Mouse (Mus musculus) heart, embryonic 16.5 days (tissue): ENCODE data around the gene Cdc42ep5. TPM values are rescaled to one million over a fixed set of nuclear protein-coding genes. Genes with fewer than 3 reads are reported as not detected.
A peak's percentile ranks its signal among the peaks of the same experiment; 100 is the strongest.

ENCODE experiments used
- ATAC-seq: fragments of 200-750 bp; cut with Nextera tagmentation; replicated peaks from 2 replicates; pipeline ENCODE4 v1.8.0; 2017; ENCODE audit warnings: moderate number of reproducible peaks; ENCODE audit not compliant: insufficient read depth, low FRiP score; ENCODE audit errors: extremely low read depth
- H3K27ac ChIP-seq: fragments of 300-500 bp; sonication (generic); 2 replicates; pipeline ENCODE4 v1.5.1; 2014; ENCODE audit warnings: mild to moderate bottlenecking, low read length, control low read depth, moderate library complexity
- H3K27me3 ChIP-seq: fragments of 300-500 bp; sonication (generic); 2 replicates; pipeline ENCODE4 v1.6.1; 2014; ENCODE audit warnings: low read length, mixed read lengths; ENCODE audit not compliant: control insufficient read depth, insufficient read depth
- H3K36me3 ChIP-seq: fragments of 300-500 bp; sonication (generic); 2 replicates; pipeline ENCODE4 v1.6.1; 2014; ENCODE audit not compliant: control insufficient read depth, insufficient read depth
- H3K4me1 ChIP-seq: fragments of 300-500 bp; sonication (generic); 2 replicates; pipeline ENCODE4 v1.6.1; 2014; ENCODE audit warnings: low read length, mixed read lengths; ENCODE audit not compliant: control insufficient read depth, insufficient read depth
- H3K4me2 ChIP-seq: fragments of 300-500 bp; sonication (generic); 2 replicates; pipeline ENCODE4 v1.6.1; 2014; ENCODE audit warnings: low read depth, mild to moderate bottlenecking, control low read depth, low read length
- H3K4me3 ChIP-seq: fragments of 300-500 bp; sonication (generic); 2 replicates; pipeline ENCODE4 v1.5.1; 2014; ENCODE audit warnings: mild to moderate bottlenecking, control low read depth, low read length
- H3K9ac ChIP-seq: fragments of 300-500 bp; sonication (generic); 2 replicates; pipeline ENCODE4 v1.6.1; 2014; ENCODE audit warnings: low read length, control low read depth
- H3K9me3 ChIP-seq: fragments of 300-500 bp; sonication (generic); replicated peaks from 2 replicates; pipeline ENCODE4 v1.6.1; 2016; ENCODE audit warnings: low read length; ENCODE audit not compliant: control insufficient read depth
- WGBS: fragments of 180-500 bp; shearing (Covaris S2); extraction: QIAGEN DNeasy Blood & Tissue Kit; methylation state at CpG from one replicate; pipeline ENCODE4 v1.1.7; 2014; 5-methylcytosine and 5-hydroxymethylcytosine counted together
- polyA plus RNA-seq: library from polyadenylated mRNA; unstranded; fragments of >200 nt; fragmentation: Nextera tagmentation; extraction: Ambion mirVana; gene quantifications from 2 replicates; pipeline ENCODE4 v1.2.1, GENCODE M21; 2015

Gene Cdc42ep5
- polyA plus RNA-seq, 1 experiment from 2014 or later = 22.7 TPM

- peak overlapping the region; percentile 24; the same call in 1 of the 2 replicates for H3K4me2 ChIP-seq
Measured at GRCm38 (mm10) chr7:4124315-4124759, 40.3 kb downstream of the Cdc42ep5 start.

GRCm38 (mm10) chr7:4123732-4124131 is 40.9 kb downstream of the Cdc42ep5 start:
- Histone ChIP-seq H3K27me3 (peaks cover 24% of the 10 kb centered on the region), H3K9me3 (no peaks in the 10 kb centered on the region), H3K4me3 (no peak overlapping the region), H3K27ac (no peak overlapping the region), H3K4me2 (no peak overlapping the region), H3K36me3 (no peaks in the 10 kb centered on the region), H3K4me1 (peaks cover 5% of the 10 kb centered on the region), H3K9ac (no peak overlapping the region)
- 73% methylated on average over 1 of the region's 1 CpGs for WGBS
- no peak for ATAC-seq

More at GRCm38 (mm10) chr7:4124315-4124759, 40.3 kb downstream of the Cdc42ep5 start:
- 4% methylated on average over 10 of the region's 10 CpGs for WGBS
- H3K27ac ChIP-seq = no peak overlapping the region
- H3K27me3 ChIP-seq = peaks cover 18% of the 10 kb centered on the region
- H3K4me1 ChIP-seq = peaks cover 2% of the 10 kb centered on the region
- H3K9me3 ChIP-seq = no peaks in the 10 kb centered on the region
- H3K36me3 ChIP-seq = no peaks in the 10 kb centered on the region
- H3K9ac ChIP-seq = no peak overlapping the region
- no peak; the same call in 1 of the 2 replicates for ATAC-seq
- no peak overlapping the region for H3K4me3 ChIP-seq

- 70% methylated on average over 10 of the region's 10 CpGs for WGBS
- H3K27me3 ChIP-seq = peaks cover 28% of the 10 kb centered on the region
- H3K27ac ChIP-seq = no peak overlapping the region
- H3K4me3 ChIP-seq = no peak overlapping the region
- H3K9me3 ChIP-seq = no peaks in the 10 kb centered on the region
- no peaks in the 10 kb centered on the region for H3K36me3 ChIP-seq
- no peak for ATAC-seq
- peaks cover 5% of the 10 kb centered on the region for H3K4me1 ChIP-seq
- no peak overlapping the region for H3K9ac ChIP-seq
- H3K4me2 ChIP-seq = no peak overlapping the region
Measured at GRCm38 (mm10) chr7:4122783-4123182, 41.9 kb downstream of the Cdc42ep5 start.

GRCm38 (mm10) chr7:4122076-4122768 is 42.4 kb downstream of the Cdc42ep5 start:
- peaks cover 5% of the 10 kb centered on the region for H3K4me1 ChIP-seq
- no peak overlapping the region for H3K4me2 ChIP-seq
- H3K9ac ChIP-seq = no peak overlapping the region
- 47% methylated on average over 11 of the region's 11 CpGs for WGBS
- peaks cover 28% of the 10 kb centered on the region for H3K27me3 ChIP-seq
- ATAC-seq = no peak
- no peak overlapping the region for H3K27ac ChIP-seq
- no peaks in the 10 kb centered on the region for H3K36me3 ChIP-seq
- no peaks in the 10 kb centered on the region for H3K9me3 ChIP-seq
- no peak overlapping the region for H3K4me3 ChIP-seq

GRCm38 (mm10) chr7:4119976-4120921 is 44.4 kb downstream of the Cdc42ep5 start:
- Histone ChIP-seq H3K4me3 (peak overlapping the region; percentile 50), H3K36me3 (no peaks in the 10 kb centered on the region), H3K27me3 (peaks cover 28% of the 10 kb centered on the region), H3K4me2 (peak overlapping the region; percentile 70; the same call in 1 of the 2 replicates), H3K9ac (no peak overlapping the region; the same call in 1 of the 2 replicates), H3K9me3 (no peaks in the 10 kb centered on the region), H3K27ac (no peak overlapping the region), H3K4me1 (peaks cover 5% of the 10 kb centered on the region)
- 23% methylated on average over 19 of the region's 19 CpGs for WGBS
- ATAC-seq = no peak

- peak within 1 kb of the TSS; percentile 70 for H3K4me2 ChIP-seq
- H3K36me3 ChIP-seq = no peaks in the 10 kb centered on the region
- peak within 1 kb of the TSS; percentile 63 for H3K9ac ChIP-seq
- H3K4me3 ChIP-seq = peak within 1 kb of the TSS; percentile 50
- H3K27ac ChIP-seq = no peak within 1 kb of the TSS
- peaks cover 28% of the 10 kb centered on the region for H3K27me3 ChIP-seq
- H3K9me3 ChIP-seq = no peaks in the 10 kb centered on the region
- 0 out of 2 replicates have a peak, but pooled peaks have one; percentile 8 for ATAC-seq
- 3% methylated on average over 33 of the region's 37 CpGs for WGBS
- H3K4me1 ChIP-seq = peaks cover 5% of the 10 kb centered on the region
Measured at GRCm38 (mm10) chr7:4119344-4119902, 45.2 kb downstream of the Cdc42ep5 start, which contains the start of gene Ttyh1. TSS of gene Ttyh1 (plus strand) at chr7:4119408.

GRCm38 (mm10) chr7:4117050-4117814 is 47.4 kb downstream of the Cdc42ep5 start:
- peaks cover 28% of the 10 kb centered on the region for H3K27me3 ChIP-seq
- 62% methylated on average over 8 of the region's 8 CpGs for whole genome bisulfite sequencing
- H3K9ac ChIP-seq = no peak overlapping the region
- peaks cover 8% of the 10 kb centered on the region for H3K4me1 ChIP-seq
- H3K27ac ChIP-seq = no peak overlapping the region
- H3K9me3 ChIP-seq = no peaks in the 10 kb centered on the region
- no peak for ATAC-seq
- no peaks in the 10 kb centered on the region for H3K36me3 ChIP-seq
- H3K4me2 ChIP-seq = no peak overlapping the region
- H3K4me3 ChIP-seq = no peak overlapping the region

- WGBS = 56% methylated on average over 3 of the region's 3 CpGs
- no peak overlapping the region for H3K4me3 ChIP-seq
- H3K27ac ChIP-seq = no peak overlapping the region
- H3K4me2 ChIP-seq = no peak overlapping the region
- H3K9me3 ChIP-seq = no peaks in the 10 kb centered on the region
- H3K9ac ChIP-seq = no peak overlapping the region
- ATAC-seq = no peak
- H3K27me3 ChIP-seq = no peaks in the 10 kb centered on the region
- H3K36me3 ChIP-seq = no peaks in the 10 kb centered on the region
- peaks cover 6% of the 10 kb centered on the region; the same call in 1 of the 2 replicates for H3K4me1 ChIP-seq
Measured at GRCm38 (mm10) chr7:4111766-4112165, 52.9 kb downstream of the Cdc42ep5 start.
